Comparison of ENCODE assay signal across 25 mouse cellular contexts in genomic region chr8:94389531-94389930, GRCm38 (mm10). TPM values are rescaled to one million over a fixed set of nuclear protein-coding genes. Genes with fewer than 3 reads are reported as not detected.
DNase-seq lines count a peak whose midpoint lies in the region; ATAC-seq and TF ChIP-seq lines count a peak whose summit lies in the region.
"Had no signal": no experiment of that assay in that cellular context is flagged by ENCODE, and none has a peak within 500 bp of the region (broad histone marks: within the 10 kb centered on the region; RNA-seq: fewer than 3 reads in every experiment).

No protein-coding gene starts in this region.

- in situ Hi-C loops in CH12.LX (cut with MboI; ENCODE audit: low pct_ligation_motif_present, low pct_unique_long_range_greater_than_20kb, low sequenced_read_pairs), result no loop called here

- no peak for TF ChIP-seq EP300 in liver, embryonic 14.5 days (IDR thresholded peaks at IDR 0.05; ENCODE audit: low read depth)
- TF ChIP-seq EP300 in CH12.LX (IDR thresholded peaks at IDR 0.05; ENCODE audit: low read length), result no peak

- no peak for TF ChIP-seq CTCF in gastrocnemius, adult 2 months (IDR thresholded peaks at IDR 0.05)
- no peak for TF ChIP-seq CTCF in liver, embryonic 14.5 days (IDR thresholded peaks at IDR 0.05; ENCODE audit: low read depth)
- TF ChIP-seq CTCF in CH12.LX (conservative IDR thresholded peaks at IDR 0.05 in 1 of 2, IDR thresholded peaks at IDR 0.05 in 1 of 2; ENCODE audit: low read depth in 2 of 2, low read length in 2 of 2), result no peak

- no peaks in the 10 kb centered on the region for H3K27me3 ChIP-seq in liver, embryonic 14.5 days (ENCODE audit: control insufficient read depth, insufficient read depth, low read length)
- no peaks in the 10 kb centered on the region for H3K27me3 ChIP-seq in liver, embryonic 11.5 days (replicated peaks; ENCODE audit: control insufficient read depth, insufficient read depth, low read length)
- H3K27me3 ChIP-seq in CH12.LX (replicated peaks), result no peaks in the 10 kb centered on the region
- H3K27me3 ChIP-seq in hindbrain, embryonic 13.5 days, result no peaks in the 10 kb centered on the region
- H3K27me3 ChIP-seq: embryonic facial prominence, embryonic 13.5 days; forebrain, embryonic 12.5 days; forebrain, embryonic 15.5 days; hindbrain, embryonic 15.5 days; Patski had no signal

- no peak overlapping the region for H3K9ac ChIP-seq in liver, embryonic 14.5 days (replicated peaks)
- H3K9ac ChIP-seq in liver, embryonic 11.5 days (ENCODE audit: low read depth, low read length), result no peak overlapping the region
- peak overlapping the region; percentile 72; the same call in 1 of the 2 replicates for H3K9ac ChIP-seq in CH12.LX (ENCODE audit: insufficient read depth, low read depth)
- H3K9ac ChIP-seq in hindbrain, embryonic 13.5 days, result no peak overlapping the region
- H3K9ac ChIP-seq: embryonic facial prominence, embryonic 13.5 days; forebrain, embryonic 12.5 days; forebrain, embryonic 15.5 days; heart, embryonic 13.5 days; hindbrain, embryonic 15.5 days had no signal

- no peak overlapping the region; the same call in 1 of the 2 replicates for H3K27ac ChIP-seq in gastrocnemius, adult 2 months
- no peak overlapping the region for H3K27ac ChIP-seq in liver, embryonic 14.5 days
- H3K27ac ChIP-seq in liver, embryonic 11.5 days (ENCODE audit: low read depth, low read length), result no peak overlapping the region
- H3K27ac ChIP-seq in CH12.LX (ENCODE audit: insufficient read depth, low read depth), result peak overlapping the region; percentile 61
- H3K27ac ChIP-seq in hindbrain, embryonic 13.5 days, result no peak overlapping the region
- H3K27ac ChIP-seq: embryonic facial prominence, embryonic 10.5 days; embryonic facial prominence, embryonic 13.5 days; forebrain, embryonic 12.5 days; forebrain, embryonic 15.5 days; heart, embryonic 13.5 days; hindbrain, embryonic 15.5 days had no signal

- DNase-seq in gastrocnemius, adult 2 months, result no peak
- no peak for DNase-seq in gastrocnemius, adult 8-10 months (ENCODE audit: low spot score in 2 of 2)
- no peak for DNase-seq in liver, embryonic 14.5 days (ENCODE audit: low read depth in 3 of 3, low spot score in 3 of 3)
- no peak for DNase-seq in liver, embryonic 11.5 days (ENCODE audit: low spot score)
- DNase-seq in CH12.LX (ENCODE audit: extremely low read depth), result no peak
- DNase-seq: adrenal gland, postnatal 10 days; adrenal gland, postnatal 36 days; cerebellum, adult 2 months; cerebellum, adult 9-11 months; cerebellum, postnatal 36 days; embryo, embryonic 11 days; gastrocnemius, postnatal 14 days; heart, adult 18-20 months; heart, postnatal 14 days; heart, postnatal 4 days had no signal

- peak overlapping the region; percentile 3; the same call in 1 of the 2 replicates for H3K4me2 ChIP-seq in liver, embryonic 14.5 days (ENCODE audit: low read depth)
- H3K4me2 ChIP-seq in liver, embryonic 11.5 days, result no peak overlapping the region
- peak overlapping the region; percentile 76 for H3K4me2 ChIP-seq in CH12.LX (ENCODE audit: insufficient read depth, low read depth, poor library complexity, severe bottlenecking)
- no peak overlapping the region for H3K4me2 ChIP-seq in hindbrain, embryonic 13.5 days
- H3K4me2 ChIP-seq: embryonic facial prominence, embryonic 13.5 days; forebrain, embryonic 12.5 days; forebrain, embryonic 15.5 days; hindbrain, embryonic 15.5 days had no signal

- no peak for TF ChIP-seq POLR2A in CH12.LX (IDR thresholded peaks at IDR 0.05; ENCODE audit: low read depth, low read length)

- H3K79me2 ChIP-seq in CH12.LX (replicated peaks; ENCODE audit: control insufficient read depth, extremely low read depth, insufficient read depth, poor library complexity, severe bottlenecking), result peaks cover 58% of the 10 kb centered on the region

- H3K36me3 ChIP-seq in liver, embryonic 14.5 days (replicated peaks; ENCODE audit: control insufficient read depth, insufficient read depth, low read depth), result peaks cover 59% of the 10 kb centered on the region
- peaks cover 43% of the 10 kb centered on the region for H3K36me3 ChIP-seq in liver, embryonic 11.5 days (ENCODE audit: control insufficient read depth, insufficient read depth, low read length)
- peaks cover 48 to 61% of the 10 kb centered on the region in 2 experiments for H3K36me3 ChIP-seq in CH12.LX (replicated peaks in 1 of 2; ENCODE audit: control insufficient read depth in 1 of 2, insufficient read depth in 1 of 2, low read length in 1 of 2)
- peaks cover 50% of the 10 kb centered on the region for H3K36me3 ChIP-seq in hindbrain, embryonic 13.5 days

- intact Hi-C loops in gastrocnemius, adult 2 months (cut with DNase I), result no loop called here

- TF ChIP-seq RAD21 in CH12.LX (IDR thresholded peaks at IDR 0.05; ENCODE audit: low read depth, low read length), result no peak

- dilution Hi-C loops in CH12.LX (cut with MboI; ENCODE audit: extremely low pct_ligation_motif_present, extremely low pct_unique_long_range_greater_than_20kb, low sequenced_read_pairs), result no loop called here

- H3K9me3 ChIP-seq in liver, embryonic 14.5 days (ENCODE audit: control insufficient read depth, low read length), result no peaks in the 10 kb centered on the region
- H3K9me3 ChIP-seq in liver, embryonic 11.5 days (ENCODE audit: control insufficient read depth, low read length), result no peaks in the 10 kb centered on the region
- H3K9me3 ChIP-seq in CH12.LX (replicated peaks; ENCODE audit: low read length), result peaks cover 4% of the 10 kb centered on the region
- H3K9me3 ChIP-seq in hindbrain, embryonic 13.5 days, result no peaks in the 10 kb centered on the region
- H3K9me3 ChIP-seq: embryonic facial prominence, embryonic 10.5 days; embryonic facial prominence, embryonic 13.5 days; forebrain, embryonic 12.5 days; forebrain, embryonic 15.5 days; G1E; heart, embryonic 13.5 days; hindbrain, embryonic 15.5 days had no signal

- WGBS in liver, embryonic 14.5 days (ENCODE audit: insufficient replicate concordance), result 90% methylated on average over 6 of the region's 6 CpGs
- 92% methylated on average over 6 of the region's 6 CpGs for WGBS in liver, embryonic 11.5 days
- 92% methylated on average over 6 of the region's 6 CpGs for WGBS in hindbrain, embryonic 13.5 days

- ATAC-seq in liver, embryonic 14.5 days (ENCODE audit: insufficient read depth), result no peak
- no peak for ATAC-seq in liver, embryonic 11.5 days (replicated peaks; ENCODE audit: low FRiP score)
- ATAC-seq in hindbrain, embryonic 13.5 days (ENCODE audit: low FRiP score), result no peak
- ATAC-seq: forebrain, embryonic 15.5 days; Patski had no signal

- H3K4me3 ChIP-seq in gastrocnemius, adult 2 months, result peak overlapping the region; percentile 30; the same call in 1 of the 2 replicates
- H3K4me3 ChIP-seq in liver, embryonic 14.5 days (ENCODE audit: insufficient read depth in 1 of 2, low read depth in 2 of 2, low read length in 2 of 2), result no peak overlapping the region
- no peak overlapping the region for H3K4me3 ChIP-seq in liver, embryonic 11.5 days (ENCODE audit: low read depth, low read length)
- H3K4me3 ChIP-seq in CH12.LX (replicated peaks in 1 of 3; ENCODE audit: low read depth in 2 of 3, low read length in 2 of 3, poor library complexity in 1 of 3), result peak overlapping the region in 2 of 3 experiments; percentile 29 to 31
- H3K4me3 ChIP-seq in hindbrain, embryonic 13.5 days, result no peak overlapping the region
- H3K4me3 ChIP-seq: embryonic facial prominence, embryonic 10.5 days; embryonic facial prominence, embryonic 13.5 days; erythroblast, embryonic 14.5 days; forebrain, embryonic 12.5 days; forebrain, embryonic 15.5 days; hindbrain, embryonic 15.5 days had no signal

- H3K4me1 ChIP-seq in liver, embryonic 14.5 days (replicated peaks; ENCODE audit: control insufficient read depth in 2 of 2, insufficient read depth in 2 of 2, low read length in 1 of 2), result peaks cover 16 to 19% of the 10 kb centered on the region in 2 experiments
- H3K4me1 ChIP-seq in liver, embryonic 11.5 days (replicated peaks; ENCODE audit: control insufficient read depth, insufficient read depth, low read length), result peaks cover 9% of the 10 kb centered on the region
- peaks cover 11 to 62% of the 10 kb centered on the region in 2 experiments for H3K4me1 ChIP-seq in CH12.LX (ENCODE audit: control insufficient read depth in 1 of 2, insufficient read depth in 2 of 2)
- H3K4me1 ChIP-seq in hindbrain, embryonic 13.5 days (replicated peaks), result peaks cover 22% of the 10 kb centered on the region

TF ChIP-seq in CH12.LX, 34 proteins besides CTCF, POLR2A, EP300 and RAD21 (continues in another document):
- no peak for TF ChIP-seq RCOR1 (conservative IDR thresholded peaks at IDR 0.05; ENCODE audit: low read depth, low read length)
- no peak for TF ChIP-seq ETS1 (conservative IDR thresholded peaks at IDR 0.05; ENCODE audit: low read depth, low read length)
- TF ChIP-seq MEF2A (IDR thresholded peaks at IDR 0.05; ENCODE audit: borderline replicate concordance, low read depth, low read length), result no peak
- 0 out of 2 replicates have a peak, but pooled peaks have one; percentile 19 for TF ChIP-seq SIN3A (IDR thresholded peaks at IDR 0.05; ENCODE audit: low read length)
- TF ChIP-seq HCFC1 (IDR thresholded peaks at IDR 0.05; ENCODE audit: low read depth, low read length), result no peak
- no peak for TF ChIP-seq NELFE (IDR thresholded peaks at IDR 0.05; ENCODE audit: low read depth, low read length)
- TF ChIP-seq ZNF384 (IDR thresholded peaks at IDR 0.05; ENCODE audit: low read depth, low read length), result no peak

RNA-seq across cellular contexts. Expression of gene Herpud1, which starts 3.3 kb away (rescaled TPM):
- total RNA-seq in gastrocnemius, adult 2 months (2021), result 100 to 1,000 TPM; 111 to 117 TPM
- total RNA-seq in gastrocnemius, adult 8-10 months (2022), result 100 to 1,000 TPM; 117 to 134 (median 124) TPM
- 41.8 and 46.7 TPM in 2 replicates for polyA plus RNA-seq in liver, embryonic 14.5 days (2012; rRNA removed)
- polyA plus RNA-seq in liver, embryonic 14.5 days (2014; fragmentation: Nextera tagmentation; extraction: Ambion mirVana), result 83.2 and 86.5 TPM in 2 replicates
- polyA plus RNA-seq in liver, embryonic 11.5 days (2014; fragmentation: Nextera tagmentation; extraction: Ambion mirVana), result 110 and 115 TPM in 2 replicates
- total RNA-seq in CH12.LX (2012; rRNA removed) (172 and 206 TPM in 2 replicates), CH12.LX (2014; rRNA removed) (243 and 257 TPM in 2 replicates)
- polyA plus RNA-seq in CH12.LX (2012; ENCODE audit: insufficient read length, low read depth), result 116 and 124 TPM in 2 replicates
- polyA plus RNA-seq in hindbrain, embryonic 13.5 days (2015; fragmentation: Nextera tagmentation; extraction: Ambion mirVana), result 55.8 and 59.3 TPM in 2 replicates

RNA-seq across cellular contexts. Expression of gene Nlrc5, which starts 44.6 kb away (rescaled TPM):
- 1 to 10 TPM in 1 of 2 experiments, under 1 TPM in 1; 0.43 to 1.1 TPM for total RNA-seq in gastrocnemius, adult 2 months (2021)
- 1 to 10 TPM in 1 of 4 experiments, under 1 TPM in 3; 0.44 to 1.1 (median 0.65) TPM for total RNA-seq in gastrocnemius, adult 8-10 months (2022)
- polyA plus RNA-seq in liver, embryonic 14.5 days (2012; rRNA removed), result 0.10 and 0.22 TPM in 2 replicates
- 0.09 and 0.18 TPM in 2 replicates for polyA plus RNA-seq in liver, embryonic 14.5 days (2014; fragmentation: Nextera tagmentation; extraction: Ambion mirVana)
- not detected in 2 replicates for polyA plus RNA-seq in liver, embryonic 11.5 days (2014; fragmentation: Nextera tagmentation; extraction: Ambion mirVana)
- total RNA-seq in CH12.LX (2012; rRNA removed), result 58.6 and 73.0 TPM in 2 replicates
- 58.1 and 60.2 TPM in 2 replicates for total RNA-seq in CH12.LX (2014; rRNA removed)
- 72.5 and 75.2 TPM in 2 replicates for polyA plus RNA-seq in CH12.LX (2012; ENCODE audit: insufficient read length, low read depth)
- polyA plus RNA-seq in hindbrain, embryonic 13.5 days (2015; fragmentation: Nextera tagmentation; extraction: Ambion mirVana), result 0.13 and 0.29 TPM in 2 replicates
- polyA plus RNA-seq: embryonic facial prominence, embryonic 10.5 days had no signal

Comparison
In these comparisons a context has a peak if more than half of its experiments do, and no peak if none do; other contexts are left out.
1. H3K4me2 ChIP-seq: peak in liver, embryonic 14.5 days (single experiment) and CH12.LX (single experiment); none in liver, embryonic 11.5 days (single experiment) and hindbrain, embryonic 13.5 days (single experiment).
2. H3K4me3 ChIP-seq: peak in gastrocnemius, adult 2 months (single experiment) and CH12.LX (2 of 3); none in liver, embryonic 14.5 days (0 of 2), liver, embryonic 11.5 days (single experiment) and hindbrain, embryonic 13.5 days (single experiment).
3. RNA of gene Nlrc5, which starts 44.6 kb away (polyA plus RNA-seq): 72.5 to 75.2 TPM in CH12.LX; 0.13 to 0.29 TPM in hindbrain, embryonic 13.5 days, 0.09 to 0.22 TPM in liver, embryonic 14.5 days and not detected in liver, embryonic 11.5 days; every median in the first group is over 10 times any median in the second.